Mouse (Mus musculus): ENCODE data around the gene C1qtnf1.

- TF ChIP-seq GATA1 (IDR thresholded peaks at IDR 0.05; ENCODE audit: borderline replicate concordance, low read length) = no peak
- no peak for TF ChIP-seq FLI1 (IDR thresholded peaks at IDR 0.05; ENCODE audit: low read length)
These were observed 34.0 kb upstream of the C1qtnf1 start for GRCm38 (mm10) chr11:118393991-118394390.
